In genomic region chr2:74451578-74451977, GRCm38 (mm10) we compare ENCODE assay signal across 9 mouse cellular contexts.
DNase-seq lines count a peak whose midpoint lies in the region; ATAC-seq lines count a peak whose summit lies in the region.
"Had no signal": no experiment of that assay in that cellular context is flagged by ENCODE, and none has a peak within 500 bp of the region (broad histone marks: within the 10 kb centered on the region; RNA-seq: fewer than 3 reads in every experiment).

No protein-coding gene starts in this region.

- peak; percentile 19 to 27 for DNase-seq in left cerebral cortex, postnatal 10 days (ENCODE audit: extremely low spot score in 1 of 2, low spot score in 2 of 2)
- no peak for DNase-seq in left cerebral cortex, adult 18-20 months (ENCODE audit: low spot score in 2 of 2)
- peak; percentile 43 to 48 for DNase-seq in heart, postnatal 10 days
- DNase-seq in spleen, adult 12 weeks (ENCODE audit: low spot score), result no peak
- DNase-seq in urinary bladder, postnatal 10 days (ENCODE audit: low spot score), result no peak

- intact Hi-C loops in left cerebral cortex, postnatal 10 days (cut with DNase I), result no loop called here
- intact Hi-C loops in heart, postnatal 10 days (cut with DNase I), result no loop called here

- H3K36me3 ChIP-seq in limb, embryonic 13.5 days, result no peaks in the 10 kb centered on the region
- H3K36me3 ChIP-seq in neural tube, embryonic 15.5 days, result no peaks in the 10 kb centered on the region

- H3K9me3 ChIP-seq in limb, embryonic 13.5 days, result no peaks in the 10 kb centered on the region
- no peaks in the 10 kb centered on the region for H3K9me3 ChIP-seq in neural tube, embryonic 15.5 days (replicated peaks)

- no peaks in the 10 kb centered on the region for H3K27me3 ChIP-seq in limb, embryonic 13.5 days
- no peaks in the 10 kb centered on the region; the same call in 1 of the 2 replicates for H3K27me3 ChIP-seq in neural tube, embryonic 15.5 days (replicated peaks)

- peak; percentile 68 for ATAC-seq in limb, embryonic 13.5 days (ENCODE audit: low FRiP score, low read depth)
- peak; percentile 49; the same call in 1 of the 2 replicates for ATAC-seq in neural tube, embryonic 15.5 days (ENCODE audit: low FRiP score)
- no peak for ATAC-seq in frontal cortex, adult (ENCODE audit: low TSS enrichment)

- peaks cover 38% of the 10 kb centered on the region for H3K4me1 ChIP-seq in limb, embryonic 13.5 days
- H3K4me1 ChIP-seq in neural tube, embryonic 15.5 days, result peaks cover 24% of the 10 kb centered on the region

- no peak overlapping the region for H3K9ac ChIP-seq in limb, embryonic 13.5 days
- no peak overlapping the region for H3K9ac ChIP-seq in neural tube, embryonic 15.5 days (replicated peaks)
- H3K9ac ChIP-seq: liver, embryonic 14.5 days had no signal

- no peak overlapping the region; the same call in 1 of the 2 replicates for H3K27ac ChIP-seq in limb, embryonic 13.5 days
- peak overlapping the region; percentile 70 for H3K27ac ChIP-seq in neural tube, embryonic 15.5 days (replicated peaks)
- H3K27ac ChIP-seq: liver, embryonic 14.5 days had no signal

- H3K4me3 ChIP-seq in limb, embryonic 13.5 days, result no peak overlapping the region
- no peak overlapping the region for H3K4me3 ChIP-seq in neural tube, embryonic 15.5 days (replicated peaks)

- peak overlapping the region; percentile 48 for H3K4me2 ChIP-seq in limb, embryonic 13.5 days (replicated peaks)
- H3K4me2 ChIP-seq in neural tube, embryonic 15.5 days, result peak overlapping the region; percentile 44

- WGBS in limb, embryonic 13.5 days, result 10% methylated on average over 6 of the region's 6 CpGs
- 23% methylated on average over 6 of the region's 6 CpGs for WGBS in neural tube, embryonic 15.5 days

Comparison
In these comparisons a context has a peak if more than half of its experiments do, and no peak if none do; other contexts are left out.
1. DNase-seq: peak in left cerebral cortex, postnatal 10 days (2 of 2) and heart, postnatal 10 days (2 of 2); none in left cerebral cortex, adult 18-20 months (0 of 2), spleen, adult 12 weeks (single experiment) and urinary bladder, postnatal 10 days (single experiment).